Mouse (Mus musculus) stomach, postnatal 0 days (tissue): ENCODE results near the gene Pygo1.

Source experiments
- CTCF ChIP-seq: IDR thresholded peaks from 2 replicates; pipeline ENCODE4 v1.5.1; 2016; ENCODE audit warnings: antibody characterized with exemption, low read depth, mild to moderate bottlenecking, moderate library complexity
- EP300 ChIP-seq: optimal IDR thresholded peaks from 2 replicates; pipeline ENCODE3; 2016; ENCODE audit warnings: antibody characterized with exemption

- no peak for TF ChIP-seq EP300
- no peak for TF ChIP-seq CTCF
These were observed 76.0 kb downstream of the Pygo1 start for GRCm38 (mm10) chr9:73001314-73002011.
